Mouse (Mus musculus): ENCODE measurements around the gene Prkca. TPM values are rescaled to one million over a fixed set of nuclear protein-coding genes. Genes with fewer than 3 reads are reported as not detected.
A peak's percentile ranks its signal among the peaks of the same experiment; 100 is the strongest.

The Prkca gene
- polyA plus RNA-seq, 1 experiment from 2014 or later = 8.6 TPM

GRCm38 (mm10) chr11:107955191-107956062 lies 388.3 kb downstream of the Prkca start:
- Histone ChIP-seq H3K36me3 (peaks cover 3% of the 10 kb centered on the region), H3K27ac (replicated peaks) (peak overlapping the region; percentile 37; the same call in 1 of the 2 replicates), H3K4me2 (no peak overlapping the region), H3K9ac (no peak overlapping the region), H3K9me3 (no peaks in the 10 kb centered on the region), H3K4me1 (replicated peaks) (peaks cover 13% of the 10 kb centered on the region; the same call in 1 of the 2 replicates), H3K27me3 (no peaks in the 10 kb centered on the region), H3K4me3 (no peak overlapping the region)
- 0 out of 2 replicates have a peak, but pooled peaks have one; percentile 15 for ATAC-seq (ENCODE audit: low FRiP score, low read depth)
- 74% methylated on average over 10 of the region's 10 CpGs for WGBS

- Histone ChIP-seq H3K27ac (replicated peaks) (no peak overlapping the region), H3K27me3 (no peaks in the 10 kb centered on the region), H3K4me1 (replicated peaks) (no peaks in the 10 kb centered on the region; the same call in 1 of the 2 replicates), H3K9me3 (no peaks in the 10 kb centered on the region), H3K36me3 (no peaks in the 10 kb centered on the region), H3K9ac (no peak overlapping the region), H3K4me2 (no peak overlapping the region), H3K4me3 (no peak overlapping the region)
- WGBS = 75% methylated on average over 11 of the region's 11 CpGs
- no peak for ATAC-seq (ENCODE audit: low FRiP score, low read depth)
These were observed 392.3 kb downstream of the Prkca start for GRCm38 (mm10) chr11:107951431-107951830.

- no peak overlapping the region for H3K27ac ChIP-seq (replicated peaks)
- H3K4me2 ChIP-seq = no peak overlapping the region
- WGBS = 91% methylated on average over 4 of the region's 4 CpGs
- no peaks in the 10 kb centered on the region for H3K36me3 ChIP-seq
- H3K4me3 ChIP-seq = no peak overlapping the region
- H3K27me3 ChIP-seq = no peaks in the 10 kb centered on the region
- H3K4me1 ChIP-seq (replicated peaks) = no peaks in the 10 kb centered on the region; the same call in 1 of the 2 replicates
- H3K9me3 ChIP-seq = no peaks in the 10 kb centered on the region
- H3K9ac ChIP-seq = no peak overlapping the region
- no peak for ATAC-seq (ENCODE audit: low FRiP score, low read depth)
These were observed 393.1 kb downstream of the Prkca start for GRCm38 (mm10) chr11:107950658-107951057.

- ATAC-seq (ENCODE audit: low FRiP score, low read depth) = no peak
- H3K27ac ChIP-seq (replicated peaks) = no peak overlapping the region
These were observed 393.5 kb downstream of the Prkca start for GRCm38 (mm10) chr11:107950211-107950610.

GRCm38 (mm10) chr11:107947951-107948350 lies 395.8 kb downstream of the Prkca start:
- WGBS = 90% methylated on average over 1 of the region's 1 CpGs

More at GRCm38 (mm10) chr11:107950211-107950610, 393.5 kb downstream of the Prkca start:
- Histone ChIP-seq H3K9ac (no peak overlapping the region), H3K27me3 (no peaks in the 10 kb centered on the region), H3K4me3 (no peak overlapping the region), H3K4me1 (replicated peaks) (no peaks in the 10 kb centered on the region; the same call in 1 of the 2 replicates), H3K9me3 (no peaks in the 10 kb centered on the region), H3K36me3 (0 out of 2 replicates have a peak, but pooled peaks cover under 1% of the 10 kb centered on the region), H3K4me2 (no peak overlapping the region)
- WGBS = 73% methylated on average over 9 of the region's 9 CpGs

DNA sequence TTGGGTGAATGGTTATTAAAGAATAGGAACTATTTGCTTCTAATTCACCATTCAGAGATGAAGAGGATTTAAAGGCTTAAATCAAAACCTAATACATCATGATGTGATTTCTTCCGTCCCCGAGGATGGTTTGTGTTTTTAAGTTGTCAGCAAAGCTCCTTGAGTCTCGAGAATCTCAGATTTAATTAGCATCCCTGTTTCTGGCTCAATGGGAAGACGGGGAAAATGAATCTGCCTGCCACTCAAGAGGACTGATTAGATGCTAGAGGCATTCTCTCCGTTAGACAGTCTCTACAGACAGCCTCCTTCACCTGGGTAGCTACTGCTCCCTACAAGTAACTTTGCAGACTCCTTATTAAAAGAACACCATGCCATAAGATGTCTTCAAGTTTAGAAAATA lies 396.9 kb downstream of the Prkca start:
- H3K4me2 ChIP-seq = no peak overlapping the region
- no peaks in the 10 kb centered on the region for H3K9me3 ChIP-seq
- no peaks in the 10 kb centered on the region for H3K27me3 ChIP-seq
- no peak for ATAC-seq (ENCODE audit: low FRiP score, low read depth)
- peaks cover 15% of the 10 kb centered on the region for H3K36me3 ChIP-seq
- 38% methylated on average over 5 of the region's 5 CpGs for WGBS
- no peaks in the 10 kb centered on the region for H3K4me1 ChIP-seq (replicated peaks)
- H3K4me3 ChIP-seq = no peak overlapping the region
- H3K27ac ChIP-seq (replicated peaks) = no peak overlapping the region
- no peak overlapping the region for H3K9ac ChIP-seq

More at GRCm38 (mm10) chr11:107947951-107948350, 395.8 kb downstream of the Prkca start:
- no peak overlapping the region for H3K9ac ChIP-seq
- no peak overlapping the region for H3K27ac ChIP-seq (replicated peaks)
- no peaks in the 10 kb centered on the region for H3K4me1 ChIP-seq (replicated peaks)
- no peak overlapping the region for H3K4me3 ChIP-seq
- no peaks in the 10 kb centered on the region for H3K27me3 ChIP-seq
- H3K9me3 ChIP-seq = no peaks in the 10 kb centered on the region
- peaks cover 15% of the 10 kb centered on the region for H3K36me3 ChIP-seq
- H3K4me2 ChIP-seq = no peak overlapping the region
- no peak for ATAC-seq (ENCODE audit: low FRiP score, low read depth)

DNA sequence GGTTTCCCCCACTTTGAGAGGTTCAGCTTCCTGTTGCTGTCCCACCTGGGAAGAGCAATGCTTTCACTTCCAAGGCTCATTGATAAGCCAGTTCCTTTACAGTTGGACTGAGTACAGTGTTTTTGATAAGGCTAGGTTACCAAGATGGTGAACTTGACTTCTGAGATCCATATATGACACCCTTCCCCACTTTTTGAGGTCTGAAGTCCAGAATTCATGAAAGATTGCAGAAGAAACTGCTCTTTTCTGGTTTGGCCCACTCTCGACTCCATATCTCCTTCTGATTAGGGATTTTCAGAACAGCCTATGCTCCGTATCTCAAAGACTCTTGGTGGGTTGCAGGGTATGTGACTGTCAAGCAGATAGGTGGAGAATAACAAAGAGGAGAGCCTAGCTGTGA lies 406.8 kb downstream of the Prkca start:
- ATAC-seq (ENCODE audit: low FRiP score, low read depth) = no peak
- WGBS = 95% methylated on average over 2 of the region's 2 CpGs

DNA sequence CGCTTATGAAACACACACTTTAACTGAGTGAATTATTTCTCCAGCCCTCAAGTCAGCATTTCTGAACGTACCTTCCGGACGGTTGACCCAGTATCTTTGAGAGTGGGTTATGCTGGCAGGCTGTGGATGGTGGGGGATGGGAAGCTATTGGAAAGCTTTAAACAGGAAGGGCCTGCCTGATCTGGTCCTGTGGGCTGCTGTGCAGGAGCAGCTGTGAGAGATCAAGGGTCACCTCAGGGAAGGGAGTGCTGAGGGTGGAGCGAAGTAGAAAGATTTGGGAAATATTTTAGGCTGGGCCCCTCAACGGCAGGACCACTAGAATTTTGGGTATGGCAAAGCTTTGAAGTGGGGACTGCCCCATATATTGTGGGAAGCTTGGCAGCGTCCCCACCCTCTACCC lies 412.0 kb downstream of the Prkca start:
- WGBS = 74% methylated on average over 7 of the region's 7 CpGs
- no peak overlapping the region for H3K9ac ChIP-seq

More for the DNA sequence above, 406.8 kb downstream of the Prkca start:
- no peaks in the 10 kb centered on the region for H3K4me1 ChIP-seq (replicated peaks)
- no peak overlapping the region for H3K4me3 ChIP-seq
- H3K9me3 ChIP-seq = no peaks in the 10 kb centered on the region
- no peak overlapping the region for H3K27ac ChIP-seq (replicated peaks)
- no peaks in the 10 kb centered on the region for H3K27me3 ChIP-seq
- H3K4me2 ChIP-seq = no peak overlapping the region
- no peak overlapping the region for H3K9ac ChIP-seq
- H3K36me3 ChIP-seq = peaks cover 11% of the 10 kb centered on the region

DNA sequence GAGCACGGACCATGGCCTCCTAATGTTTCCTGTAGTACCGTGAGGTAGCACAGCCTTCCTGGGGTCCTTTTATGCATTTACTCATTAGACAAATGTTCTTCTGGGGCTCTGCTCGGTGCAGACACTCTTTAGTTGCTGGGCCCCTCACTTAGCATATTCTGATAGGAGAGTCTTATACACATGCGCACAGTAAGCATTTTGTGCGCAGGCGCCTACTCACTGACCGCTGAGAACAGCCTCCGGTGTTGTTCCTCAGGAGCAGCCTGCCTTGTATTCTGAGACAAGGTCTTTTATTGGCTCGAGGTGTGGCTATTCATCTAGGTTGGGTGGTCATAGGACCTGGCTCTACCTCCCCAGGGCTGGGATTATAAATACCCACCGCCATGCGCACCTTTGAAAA lies 412.4 kb downstream of the Prkca start:
- no peak for ATAC-seq (ENCODE audit: low FRiP score, low read depth)
- no peaks in the 10 kb centered on the region for H3K4me1 ChIP-seq (replicated peaks)
- no peaks in the 10 kb centered on the region for H3K36me3 ChIP-seq
- H3K9ac ChIP-seq = no peak overlapping the region
- WGBS = 88% methylated on average over 11 of the region's 11 CpGs
- H3K9me3 ChIP-seq = no peaks in the 10 kb centered on the region
- no peak overlapping the region for H3K4me3 ChIP-seq
- H3K27me3 ChIP-seq = no peaks in the 10 kb centered on the region
- no peak overlapping the region for H3K27ac ChIP-seq (replicated peaks)
- no peak overlapping the region for H3K4me2 ChIP-seq

More for the DNA sequence above, 412.0 kb downstream of the Prkca start:
- no peak overlapping the region for H3K27ac ChIP-seq (replicated peaks)
- H3K27me3 ChIP-seq = no peaks in the 10 kb centered on the region
- H3K9me3 ChIP-seq = no peaks in the 10 kb centered on the region
- H3K36me3 ChIP-seq = no peaks in the 10 kb centered on the region
- no peaks in the 10 kb centered on the region for H3K4me1 ChIP-seq (replicated peaks)
- H3K4me2 ChIP-seq = no peak overlapping the region
- H3K4me3 ChIP-seq = no peak overlapping the region
- ATAC-seq (ENCODE audit: low FRiP score, low read depth) = no peak

GRCm38 (mm10) chr11:107929712-107930111 lies 414.0 kb downstream of the Prkca start:
- Histone ChIP-seq H3K4me1 (replicated peaks) (no peaks in the 10 kb centered on the region), H3K4me3 (no peak overlapping the region), H3K9ac (no peak overlapping the region), H3K27ac (replicated peaks) (no peak overlapping the region), H3K36me3 (no peaks in the 10 kb centered on the region), H3K27me3 (no peaks in the 10 kb centered on the region), H3K9me3 (no peaks in the 10 kb centered on the region), H3K4me2 (no peak overlapping the region)
- 51% methylated on average over 3 of the region's 3 CpGs for WGBS
- no peak for ATAC-seq (ENCODE audit: low FRiP score, low read depth)

DNA sequence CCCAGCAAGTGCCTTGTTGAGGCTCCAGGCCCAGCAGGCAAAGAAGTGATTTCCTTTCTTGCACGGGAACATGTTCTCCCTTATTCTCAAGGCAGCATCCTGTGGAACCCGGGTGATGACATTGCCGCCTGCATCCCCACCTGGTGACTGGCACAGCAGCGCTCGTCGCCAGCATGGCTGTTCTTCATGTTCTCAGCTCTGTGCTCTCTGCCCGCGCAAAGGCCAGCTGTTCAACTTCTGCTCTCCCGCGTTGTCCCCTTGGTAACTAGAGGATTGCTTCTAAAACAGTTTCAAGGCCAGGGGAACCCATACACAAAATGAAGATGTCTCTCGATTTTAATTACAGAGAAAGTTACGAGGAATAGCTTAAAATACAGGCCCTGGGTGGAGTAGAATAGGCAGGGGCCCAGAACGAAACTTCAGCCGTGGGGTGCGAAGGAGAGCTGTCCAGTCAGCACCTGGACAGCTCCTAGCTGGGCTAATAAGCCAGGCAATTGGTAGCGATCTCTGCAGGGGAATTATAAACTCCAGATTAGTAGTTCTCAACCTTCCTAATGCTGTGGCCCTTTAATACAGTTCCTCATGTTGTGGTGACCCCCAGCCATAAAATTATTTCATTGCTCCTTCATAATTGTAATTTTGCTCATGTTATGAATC lies 423.7 kb downstream of the Prkca start:
- no peak overlapping the region for H3K9ac ChIP-seq
- peaks cover 16% of the 10 kb centered on the region for H3K4me1 ChIP-seq (replicated peaks)
- H3K27me3 ChIP-seq = no peaks in the 10 kb centered on the region
- H3K36me3 ChIP-seq = no peaks in the 10 kb centered on the region
- WGBS = 45% methylated on average over 16 of the region's 16 CpGs
- no peak overlapping the region for H3K4me2 ChIP-seq
- no peak overlapping the region for H3K27ac ChIP-seq (replicated peaks)
- no peak for ATAC-seq (ENCODE audit: low FRiP score, low read depth)
- no peaks in the 10 kb centered on the region for H3K9me3 ChIP-seq
- H3K4me3 ChIP-seq = no peak overlapping the region

DNA sequence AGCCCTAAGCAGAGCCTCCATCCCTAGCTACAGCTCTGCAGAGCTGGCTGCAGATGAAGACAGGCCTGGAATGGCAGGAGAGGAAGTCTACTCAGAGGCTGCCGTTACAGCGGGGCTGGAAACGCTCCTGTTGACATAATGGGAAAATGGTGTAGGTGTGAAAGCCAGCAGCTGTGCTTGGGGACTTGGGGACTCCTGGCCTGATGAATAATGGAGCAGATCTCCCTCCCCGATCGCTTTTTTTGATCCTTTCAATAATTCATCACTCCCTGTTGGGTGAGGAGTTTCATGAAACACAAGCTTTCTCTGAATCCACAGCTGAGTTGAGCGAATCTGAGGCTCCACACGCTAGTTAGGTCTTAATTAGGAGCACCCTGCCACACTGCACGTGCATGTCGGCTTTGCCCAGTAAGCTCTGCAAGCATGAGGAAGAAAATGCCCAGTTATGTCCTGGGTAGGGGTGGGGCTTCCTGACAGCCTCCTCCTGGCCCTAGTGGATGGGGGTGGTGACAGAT lies 425.9 kb downstream of the Prkca start:
- no peaks in the 10 kb centered on the region for H3K27me3 ChIP-seq
- WGBS = 29% methylated on average over 9 of the region's 9 CpGs
- no peak overlapping the region for H3K9ac ChIP-seq
- no peak overlapping the region for H3K4me2 ChIP-seq
- no peaks in the 10 kb centered on the region for H3K36me3 ChIP-seq
- peak overlapping the region; percentile 42; the same call in 1 of the 2 replicates for H3K27ac ChIP-seq (replicated peaks)
- H3K4me1 ChIP-seq (replicated peaks) = peaks cover 29% of the 10 kb centered on the region
- peak; percentile 39; the same call in 1 of the 2 replicates for ATAC-seq (ENCODE audit: low FRiP score, low read depth)
- no peak overlapping the region for H3K4me3 ChIP-seq
- no peaks in the 10 kb centered on the region for H3K9me3 ChIP-seq
